Mouse (Mus musculus): ENCODE data around the gene Tmprss4. TPM values are rescaled to one million over a fixed set of nuclear protein-coding genes. Genes with fewer than 3 reads are reported as not detected.

Gene Tmprss4
- under 1 TPM in 1 of 2 experiments, not detected in 1; 0.25 TPM for total RNA-seq (2021)
- long read RNA-seq, experiment 1, partial matches to known transcripts = 1 of 1 reads
- long read RNA-seq, experiment 1, other reads (novel, unspliced or antisense) = 0 of 1 reads
- long read RNA-seq, experiment 2, partial matches to known transcripts = 1 of 1 reads
- long read RNA-seq, experiment 2, other reads (novel, unspliced or antisense) = 0 of 1 reads

DNA sequence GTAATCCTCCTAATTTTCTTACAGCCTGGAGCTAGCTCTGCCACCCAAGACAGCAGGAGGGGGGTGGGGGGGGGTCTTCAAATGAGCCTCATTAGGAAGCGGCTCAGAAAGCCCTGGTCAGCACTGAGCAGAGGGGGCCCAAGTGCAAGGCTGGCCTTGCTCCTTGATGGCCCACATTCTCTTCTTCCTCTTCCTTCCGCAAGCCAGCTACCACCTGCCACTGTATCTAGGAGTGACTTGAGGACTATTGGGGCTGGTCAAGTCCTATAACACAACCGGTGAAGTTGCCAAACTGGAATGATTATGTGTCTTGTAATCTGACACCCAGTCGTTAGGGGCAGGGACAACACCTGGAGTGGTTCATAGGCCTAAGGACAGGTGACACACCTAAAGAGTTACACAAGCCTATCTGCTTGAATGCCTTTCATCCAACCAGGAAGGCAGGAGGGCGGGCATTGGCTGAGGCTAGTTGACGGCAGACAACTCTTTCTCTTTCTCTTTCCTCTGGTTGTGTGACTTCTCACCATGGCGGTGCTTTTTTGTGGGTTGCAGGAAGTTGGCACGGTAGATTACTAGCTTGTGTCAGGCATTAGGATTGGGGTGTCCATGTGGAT lies at the start of gene Tmprss4:
Tmprss4 (minus strand) TSS at position 296 of the 614 bp plus-strand sequence.
- intact Hi-C loops (cut with DNase I) = no loop called here
- no peak for DNase-seq (ENCODE audit: low spot score in 2 of 2)

GRCm38 (mm10) chr9:45252395-45252794 lies 48.5 kb upstream of the Tmprss4 start:
- intact Hi-C loops (cut with DNase I) = no loop called here
- no peak for DNase-seq (ENCODE audit: low spot score in 2 of 2)

GRCm38 (mm10) chr9:45251990-45252389 lies 48.1 kb upstream of the Tmprss4 start:
- intact Hi-C loops (cut with DNase I) = no loop called here
- DNase-seq (ENCODE audit: low spot score in 2 of 2) = no peak

GRCm38 (mm10) chr9:45251281-45251680 lies 47.4 kb upstream of the Tmprss4 start:
- no peak for DNase-seq (ENCODE audit: low spot score in 2 of 2)
- intact Hi-C loops (cut with DNase I) = no loop called here

GRCm38 (mm10) chr9:45250306-45250705 lies 46.4 kb upstream of the Tmprss4 start:
- intact Hi-C loops (cut with DNase I) = no loop called here
- no peak for DNase-seq (ENCODE audit: low spot score in 2 of 2)

GRCm38 (mm10) chr9:45247536-45247935 lies 43.6 kb upstream of the Tmprss4 start:
- no peak for DNase-seq (ENCODE audit: low spot score in 2 of 2)
- intact Hi-C loops (cut with DNase I) = no loop called here

DNA sequence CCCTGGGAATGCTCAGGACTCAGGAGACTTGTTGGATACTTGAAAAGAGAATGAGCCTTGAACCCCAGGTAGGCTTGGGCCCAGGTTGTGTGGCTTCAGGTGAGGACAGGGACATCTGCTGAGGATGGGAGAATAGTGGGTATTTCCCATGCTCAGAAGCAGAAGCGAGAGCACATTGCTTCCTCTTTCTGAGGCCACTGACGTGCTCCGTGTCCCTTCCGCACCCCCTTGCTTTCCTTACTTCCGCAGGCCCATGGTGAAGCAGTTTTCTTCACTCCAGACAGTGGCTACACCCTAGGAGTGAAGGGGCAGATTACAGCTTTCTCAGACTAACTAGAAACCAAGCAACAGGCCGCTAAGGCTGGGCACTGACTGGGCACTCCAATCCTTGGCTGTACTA lies 42.2 kb upstream of the Tmprss4 start:
- DNase-seq (ENCODE audit: low spot score in 2 of 2) = peak; percentile 23 to 26
- intact Hi-C loops (cut with DNase I) = no loop called here

- no peak for DNase-seq (ENCODE audit: low spot score in 2 of 2)
- intact Hi-C loops (cut with DNase I) = no loop called here
Observed at GRCm38 (mm10) chr9:45245432-45245831, 41.5 kb upstream of the Tmprss4 start.

GRCm38 (mm10) chr9:45241397-45241796 lies 37.5 kb upstream of the Tmprss4 start:
- intact Hi-C loops (cut with DNase I) = no loop called here

DNA sequence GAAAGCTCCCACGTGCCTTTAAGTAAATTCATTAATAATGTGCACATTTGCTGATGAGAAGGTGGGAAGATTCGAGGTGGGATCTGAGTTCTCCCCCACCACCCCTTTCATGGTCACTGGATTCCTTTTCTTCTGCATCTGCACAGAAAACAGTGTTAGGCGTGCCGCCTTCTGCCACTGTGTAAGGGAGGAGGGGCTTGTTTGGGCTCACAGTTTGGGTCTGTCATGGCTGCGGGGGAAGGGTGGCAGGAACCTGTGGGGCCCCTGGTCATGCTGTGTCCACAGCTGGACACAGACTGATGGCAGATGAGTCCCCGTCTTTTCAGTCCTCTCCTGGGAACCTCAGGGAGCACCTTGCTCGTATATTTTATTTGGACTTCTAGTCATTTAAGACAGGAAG lies 32.9 kb upstream of the Tmprss4 start:
- DNase-seq (ENCODE audit: low spot score in 2 of 2) = no peak
- intact Hi-C loops (cut with DNase I) = no loop called here

More at GRCm38 (mm10) chr9:45241397-45241796, 37.5 kb upstream of the Tmprss4 start:
- no peak for DNase-seq (ENCODE audit: low spot score in 2 of 2)

DNA sequence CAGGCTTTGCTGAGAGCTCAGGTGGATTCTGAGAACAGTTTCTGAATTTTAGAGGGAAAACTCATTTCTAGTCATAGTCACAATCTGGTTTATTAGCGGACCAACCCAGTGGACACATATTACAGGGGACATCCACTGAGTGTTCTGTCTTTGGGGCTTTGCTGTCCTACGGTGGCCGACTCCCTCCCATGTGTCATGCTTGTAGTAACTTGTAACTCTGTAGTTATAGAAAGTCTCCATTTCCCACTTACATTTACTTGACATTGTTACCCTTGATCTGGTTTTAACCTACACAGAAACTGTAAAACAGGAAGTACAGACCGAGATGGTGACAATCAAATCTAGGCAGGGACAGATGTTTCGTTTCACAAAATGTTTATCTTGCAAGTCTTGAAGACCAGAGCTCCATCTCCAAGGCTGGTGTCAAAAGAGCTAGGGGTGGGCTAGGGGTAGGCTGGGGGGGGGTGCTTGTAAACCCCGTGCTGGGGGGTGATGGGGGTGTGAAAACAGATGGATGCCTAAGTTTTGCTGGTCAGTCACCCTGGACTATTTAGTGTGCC lies 31.9 kb upstream of the Tmprss4 start:
- intact Hi-C loops (cut with DNase I) = no loop called here
- DNase-seq (ENCODE audit: low spot score in 2 of 2) = no peak

DNA sequence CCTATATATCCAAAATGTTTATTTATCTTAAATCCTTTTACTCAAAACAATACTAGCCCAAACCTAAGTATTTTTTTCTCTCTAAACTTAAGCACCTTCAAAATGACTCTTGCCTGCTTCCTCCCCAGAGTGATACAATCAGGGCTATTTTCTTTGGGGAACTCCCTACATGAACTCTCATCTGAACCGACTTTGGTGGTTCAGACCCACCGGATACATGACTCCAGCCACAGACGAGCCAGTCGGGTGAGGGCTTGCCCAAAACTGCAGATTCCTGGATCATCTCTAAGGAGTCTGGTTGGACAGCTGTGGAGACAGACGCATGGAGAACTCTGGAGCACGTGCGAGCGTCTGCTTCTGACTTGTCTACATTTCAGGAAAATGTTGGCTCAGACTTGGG lies 25.5 kb upstream of the Tmprss4 start:
- intact Hi-C loops (cut with DNase I) = loop anchor here (10.0 kb wide), 1 partner anchor 65 kb away; no protein-coding TSS in a partner anchor
- no peak for DNase-seq (ENCODE audit: low spot score in 2 of 2)

- intact Hi-C loops (cut with DNase I) = loop anchor here (5.0 to 10.0 kb wide), 3 partner anchors 73 to 186 kb away; no protein-coding TSS in a partner anchor
- peak; percentile 94 to 97 for DNase-seq (ENCODE audit: low spot score in 2 of 2)
Observed at GRCm38 (mm10) chr9:45221567-45221966, 17.7 kb upstream of the Tmprss4 start.

DNA sequence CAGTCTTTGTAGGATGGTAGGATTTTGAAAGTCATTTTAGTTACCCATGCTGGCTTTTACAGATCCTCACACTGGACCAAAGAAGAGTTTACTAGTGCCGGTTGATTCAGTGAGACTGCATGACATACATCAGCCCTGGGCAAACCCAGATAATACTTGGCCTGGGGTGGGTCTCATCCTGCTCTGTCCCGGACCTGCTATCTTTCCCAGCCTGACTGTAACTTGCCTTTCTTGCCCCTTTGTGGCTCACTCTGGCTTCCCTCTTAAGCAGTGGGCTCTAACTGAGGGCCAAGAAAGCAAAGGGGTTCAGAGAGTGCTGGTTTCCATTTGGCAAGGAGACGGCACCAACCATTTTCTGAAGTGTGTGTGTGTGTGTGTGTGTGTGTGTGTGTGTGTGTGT lies 15.8 kb upstream of the Tmprss4 start:
- intact Hi-C loops (cut with DNase I) = loop anchor here (5.0 to 10.0 kb wide), 3 partner anchors 75 to 188 kb away; no protein-coding TSS in a partner anchor
- no peak for DNase-seq (ENCODE audit: low spot score in 2 of 2)

DNA sequence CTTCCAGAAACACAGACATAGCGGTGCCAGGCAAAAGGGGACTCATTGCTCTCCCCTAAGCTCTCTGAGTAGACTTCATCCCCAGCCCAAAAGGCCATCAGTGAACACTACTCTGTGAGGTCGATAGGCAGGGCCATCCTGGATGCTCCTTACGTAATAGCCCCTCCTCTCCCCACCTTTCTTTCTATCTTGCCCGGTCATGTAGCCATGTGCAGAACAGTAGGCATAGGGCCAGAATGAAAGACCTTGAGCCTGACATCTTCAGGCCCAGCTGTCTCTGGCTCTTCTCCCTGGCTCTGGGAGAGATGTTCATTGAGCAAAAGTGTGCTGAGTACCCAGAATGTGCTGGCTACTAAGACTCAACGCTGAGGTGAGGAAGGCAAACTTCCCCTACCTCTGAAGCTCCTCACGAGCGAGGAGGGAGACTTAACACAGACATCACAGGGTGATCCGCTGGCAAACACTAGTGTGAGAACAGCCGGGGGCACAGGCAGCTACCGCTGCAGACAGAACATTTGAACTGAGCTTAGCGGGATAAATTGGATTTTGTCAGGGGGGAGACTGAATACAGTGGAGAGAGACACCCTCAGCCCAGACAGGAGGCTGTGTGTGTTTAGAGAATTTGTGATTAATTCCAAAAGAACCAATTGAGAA lies 11.8 kb upstream of the Tmprss4 start:
- no peak for DNase-seq (ENCODE audit: low spot score in 2 of 2)
- intact Hi-C loops (cut with DNase I) = no loop called here

GRCm38 (mm10) chr9:45212001-45212400 lies 8.1 kb upstream of the Tmprss4 start:
- intact Hi-C loops (cut with DNase I) = no loop called here
- no peak for DNase-seq (ENCODE audit: low spot score in 2 of 2)

- no peak for DNase-seq (ENCODE audit: low spot score in 2 of 2)
- intact Hi-C loops (cut with DNase I) = no loop called here
Observed at GRCm38 (mm10) chr9:45207015-45207743, 3.3 kb upstream of the Tmprss4 start.

- intact Hi-C loops (cut with DNase I) = no loop called here
- no peak for DNase-seq (ENCODE audit: low spot score in 2 of 2)
Observed at GRCm38 (mm10) chr9:45206121-45206520, 2.2 kb upstream of the Tmprss4 start.

- intact Hi-C loops (cut with DNase I) = no loop called here
Observed at GRCm38 (mm10) chr9:45205143-45205542, 1.3 kb upstream of the Tmprss4 start.

More at GRCm38 (mm10) chr9:45205143-45205542, 1.3 kb upstream of the Tmprss4 start:
- no peak for DNase-seq (ENCODE audit: low spot score in 2 of 2)

Measured in left cerebral cortex, postnatal 14 days (tissue).